Mouse (Mus musculus): Measurements from ENCODE around the gene Cfl1. TPM values are rescaled to one million over a fixed set of nuclear protein-coding genes. Genes with fewer than 3 reads are reported as not detected.

Gene Cfl1
- total RNA-seq, 2 experiments from 2014 or later: 1,767 to 1,844 TPM

DNA sequence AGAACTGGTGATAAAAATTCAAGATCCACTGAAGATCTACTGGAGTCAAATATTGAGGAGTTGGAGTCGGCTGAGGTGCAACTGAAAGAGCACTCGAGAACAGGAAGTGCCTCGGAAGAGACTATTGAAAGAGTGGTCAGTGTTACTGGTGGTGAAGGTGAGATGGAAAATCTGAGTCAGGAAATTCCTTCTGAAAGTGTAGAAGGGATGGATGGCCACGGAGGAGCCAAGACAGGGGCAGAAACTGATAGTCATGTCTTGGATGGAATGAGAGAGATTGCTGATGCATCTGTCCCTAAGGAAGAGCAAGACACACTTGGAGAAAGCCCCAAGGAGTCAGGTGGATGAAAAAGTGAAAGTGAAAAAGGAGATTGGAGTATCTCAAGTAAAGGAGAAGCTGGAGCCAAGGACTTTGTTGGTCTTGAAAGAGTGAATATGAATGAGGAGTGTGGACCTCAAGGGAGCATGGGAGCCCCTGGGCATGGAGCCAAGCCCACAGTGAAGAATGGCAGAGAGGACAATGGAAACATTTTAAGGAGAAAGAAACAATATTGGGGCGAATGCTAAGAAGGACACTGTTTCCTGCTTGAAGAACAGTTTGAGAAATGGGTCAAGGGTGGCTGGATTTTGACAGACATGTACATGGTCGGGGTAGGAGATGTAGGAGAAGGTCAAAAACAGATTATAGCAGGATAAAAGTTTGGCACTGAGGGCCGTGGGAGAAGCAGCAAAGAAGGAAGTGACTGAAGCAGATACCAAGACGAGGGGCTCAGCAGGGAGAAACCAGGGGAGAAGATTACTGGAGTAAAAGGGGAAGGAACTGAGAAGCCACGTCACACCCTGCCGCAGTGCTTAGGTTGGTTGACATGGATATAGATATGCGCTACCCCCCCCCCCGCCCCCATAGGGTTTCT lies 22.1 kb downstream of the Cfl1 start:
- no peak for DNase-seq (ENCODE audit: low spot score in 2 of 2)
- intact Hi-C loops (cut with DNase I): no loop called here

DNA sequence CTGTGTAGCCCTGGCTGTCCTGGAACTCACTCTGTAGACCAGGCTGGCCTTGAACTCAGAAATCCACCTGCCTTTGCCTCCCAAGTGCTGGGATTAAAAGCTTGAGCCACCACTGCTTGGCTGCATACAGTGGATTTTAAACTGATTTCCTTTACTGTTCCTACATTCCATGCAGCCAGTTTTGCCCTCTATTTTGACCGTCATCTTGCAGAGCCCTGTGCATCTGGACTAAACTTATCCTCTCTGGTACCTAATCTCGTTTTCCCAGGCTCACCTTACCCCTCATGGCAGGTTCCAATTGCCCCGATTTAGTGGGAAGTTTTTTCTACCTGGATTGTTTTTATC lies 22.7 kb downstream of the Cfl1 start:
- intact Hi-C loops (cut with DNase I): no loop called here
- DNase-seq (ENCODE audit: low spot score in 2 of 2): no peak

DNA sequence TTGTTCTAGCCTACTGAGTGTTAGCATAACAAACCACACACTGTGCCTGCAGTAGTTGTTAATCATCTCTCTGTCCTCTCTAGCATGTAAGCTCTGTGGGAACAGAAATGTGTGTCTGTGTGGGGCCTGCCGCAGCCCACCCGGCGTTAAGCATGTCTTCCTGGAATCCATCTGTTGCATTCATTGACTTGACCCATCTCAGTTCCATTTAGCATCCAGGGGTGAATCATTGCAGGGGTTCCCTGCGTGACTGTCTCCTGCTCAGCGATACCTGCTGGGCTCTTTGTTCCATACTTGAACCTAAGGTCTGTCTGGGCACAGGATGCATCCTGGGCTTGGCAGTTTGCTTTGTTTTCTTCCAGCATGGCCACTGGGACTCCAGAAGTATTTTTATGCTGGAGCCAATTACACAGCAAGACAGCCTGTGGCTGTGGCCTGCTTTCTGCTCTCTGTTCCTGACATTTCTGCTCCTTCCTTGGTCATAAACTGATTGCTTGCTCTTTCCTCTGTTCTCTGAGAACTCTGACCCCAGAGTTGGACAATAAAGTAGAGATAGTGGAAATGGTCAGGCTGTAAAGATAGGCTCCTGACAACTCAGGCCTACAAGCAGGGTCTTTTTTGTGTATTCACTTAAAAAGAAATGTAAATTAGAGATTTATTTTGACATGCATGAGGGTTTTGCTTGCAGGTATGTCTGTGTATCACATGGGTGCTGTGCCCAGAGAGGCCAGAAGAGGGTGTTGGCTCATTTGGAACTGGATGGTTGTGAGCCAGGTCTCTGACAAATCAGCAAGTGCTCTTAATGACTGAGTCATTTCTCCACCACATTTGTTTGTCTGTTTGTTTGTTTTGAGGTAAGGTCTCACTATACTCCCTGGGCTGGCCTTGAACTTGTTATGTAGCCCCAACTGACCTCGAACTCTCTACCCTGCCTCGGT lies 25.9 kb downstream of the Cfl1 start:
- DNase-seq (ENCODE audit: low spot score in 2 of 2): no peak
- intact Hi-C loops (cut with DNase I): no loop called here

DNA sequence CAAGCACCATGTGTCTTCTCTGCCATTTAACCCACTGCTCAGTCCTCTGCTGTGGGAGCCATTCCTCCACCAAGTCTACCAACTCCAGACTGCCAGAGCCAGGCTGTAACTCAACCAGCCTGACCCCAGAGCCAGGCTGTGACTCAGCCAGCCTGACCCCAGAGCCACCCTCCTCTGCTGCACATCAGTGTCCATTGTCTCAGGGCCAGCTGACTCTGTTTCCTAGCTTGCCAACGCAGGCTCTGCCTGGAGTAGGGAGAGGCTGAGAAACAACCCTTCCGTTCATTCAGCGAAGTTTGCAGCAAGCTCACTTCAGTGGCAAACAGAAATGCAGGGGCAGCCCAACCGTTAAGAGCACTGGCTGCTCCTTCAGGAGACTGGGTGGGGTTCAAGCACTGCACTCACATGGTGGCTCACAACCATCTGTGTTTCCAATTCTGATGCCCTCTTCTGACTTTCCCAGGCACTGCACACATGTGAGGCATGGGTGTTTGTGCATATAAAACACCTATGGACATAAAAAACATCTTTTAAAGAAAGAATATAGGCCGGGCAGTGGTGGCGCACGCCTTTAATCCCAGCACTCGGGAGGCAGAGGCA lies 26.8 kb downstream of the Cfl1 start:
- no peak for DNase-seq (ENCODE audit: low spot score in 2 of 2)
- intact Hi-C loops (cut with DNase I): no loop called here

DNA sequence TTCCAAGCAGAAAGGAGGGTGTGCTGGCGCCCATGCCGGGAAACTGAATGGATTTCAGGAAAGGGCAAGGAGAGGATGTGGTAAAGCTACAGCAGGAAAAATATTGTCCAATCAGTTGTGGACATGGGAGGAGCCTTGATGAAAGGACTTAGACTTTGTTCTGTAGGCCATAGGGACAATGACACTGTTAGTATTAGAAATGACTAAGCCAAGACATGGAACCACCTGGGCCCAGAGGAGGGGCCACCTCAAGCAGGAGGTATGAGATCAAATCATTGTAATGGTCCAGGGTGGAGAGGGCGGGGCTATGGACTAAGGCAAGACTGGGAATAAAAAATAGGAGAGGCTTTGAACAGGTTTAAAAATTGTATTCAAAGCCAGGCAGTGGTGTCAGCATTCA lies 28.5 kb downstream of the Cfl1 start:
- no peak for DNase-seq (ENCODE audit: low spot score in 2 of 2)
- intact Hi-C loops (cut with DNase I): no loop called here

DNA sequence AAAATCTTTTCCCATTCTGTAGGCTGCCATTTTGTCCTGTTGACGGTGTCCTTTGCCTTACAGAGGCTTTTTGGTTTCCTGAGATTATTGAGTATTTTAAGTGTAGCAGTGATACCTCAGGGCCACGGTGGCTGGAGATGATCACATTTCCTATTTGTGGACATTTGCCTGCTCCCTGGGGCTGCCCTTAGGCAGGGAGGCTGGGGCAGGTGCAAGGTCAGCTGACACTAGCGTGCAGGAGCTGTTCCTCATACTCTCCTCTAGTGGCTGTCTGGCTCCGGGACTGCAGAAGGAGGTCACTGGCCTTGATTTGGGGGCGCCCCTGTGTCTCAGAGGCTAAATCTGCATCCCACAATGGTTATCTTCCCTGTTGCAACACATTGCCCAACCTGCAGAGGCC lies 34.9 kb downstream of the Cfl1 start:
- intact Hi-C loops (cut with DNase I): no loop called here
- no peak for DNase-seq (ENCODE audit: low spot score in 2 of 2)

DNA sequence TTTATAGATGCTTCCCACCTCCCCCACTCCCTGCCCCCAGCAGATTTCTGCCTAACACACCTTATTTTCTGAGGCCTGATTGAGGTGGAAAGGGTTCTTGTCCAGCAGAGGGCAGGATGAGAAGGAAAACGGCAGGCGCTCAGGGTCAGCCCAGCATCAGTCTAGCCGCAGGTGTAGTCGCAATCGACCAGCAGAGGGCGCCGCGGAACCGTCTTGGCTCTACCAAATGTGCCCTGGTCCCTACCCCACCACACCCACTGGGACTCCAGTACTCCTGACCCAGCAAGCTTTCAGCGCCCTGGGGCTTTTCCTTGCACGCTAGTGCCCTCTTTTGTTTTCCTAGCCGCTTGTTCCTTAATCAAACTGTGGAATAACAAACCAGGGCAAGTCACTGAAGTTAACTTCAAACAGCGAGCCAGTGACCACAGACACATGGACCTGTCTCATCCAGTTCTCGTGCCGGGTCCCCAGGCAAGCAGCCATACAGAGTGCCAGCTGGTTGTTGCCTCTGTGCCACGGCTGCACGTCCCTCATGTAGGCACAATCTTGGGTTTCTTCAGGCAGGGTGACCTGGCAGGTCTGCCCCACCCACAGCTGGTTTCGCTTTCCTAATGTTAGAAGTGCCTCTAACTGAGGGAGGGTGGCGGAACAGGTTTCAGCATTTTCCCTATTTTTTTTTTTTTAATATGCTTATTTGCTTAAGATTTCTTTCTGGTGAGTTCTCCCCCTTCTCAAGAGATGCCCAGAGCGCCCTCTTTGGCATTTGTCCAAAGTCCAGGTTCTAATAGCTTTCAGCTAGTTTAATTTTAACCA lies 39.3 kb downstream of the Cfl1 start:
- DNase-seq (ENCODE audit: low spot score in 2 of 2): peak; percentile 91 to 93
- intact Hi-C loops (cut with DNase I): loop anchor here (1.0 kb wide), 1 partner anchor 39 kb away; the partner anchor contains the start of gene Ap5b1

DNA sequence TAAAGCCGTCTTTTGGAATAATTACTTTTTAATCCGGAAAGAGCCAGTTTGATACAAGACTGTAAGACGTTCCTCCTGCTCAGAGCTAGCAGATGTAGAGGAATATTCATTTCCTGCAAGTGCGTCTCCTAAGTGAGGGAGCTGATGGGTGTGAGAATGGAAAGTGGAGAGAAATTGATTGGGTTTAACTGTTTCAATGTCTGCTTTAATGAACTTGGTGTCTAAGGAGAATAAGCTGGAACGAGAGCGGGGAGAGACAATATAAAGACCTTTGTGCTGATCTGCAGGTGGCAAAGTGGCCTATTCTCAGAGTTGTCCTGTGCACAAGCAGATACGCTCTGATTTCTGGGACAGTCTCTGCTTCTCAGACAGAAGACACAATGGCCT lies 39.9 kb downstream of the Cfl1 start:
- no peak for DNase-seq (ENCODE audit: low spot score in 2 of 2)
- intact Hi-C loops (cut with DNase I): no loop called here

DNA sequence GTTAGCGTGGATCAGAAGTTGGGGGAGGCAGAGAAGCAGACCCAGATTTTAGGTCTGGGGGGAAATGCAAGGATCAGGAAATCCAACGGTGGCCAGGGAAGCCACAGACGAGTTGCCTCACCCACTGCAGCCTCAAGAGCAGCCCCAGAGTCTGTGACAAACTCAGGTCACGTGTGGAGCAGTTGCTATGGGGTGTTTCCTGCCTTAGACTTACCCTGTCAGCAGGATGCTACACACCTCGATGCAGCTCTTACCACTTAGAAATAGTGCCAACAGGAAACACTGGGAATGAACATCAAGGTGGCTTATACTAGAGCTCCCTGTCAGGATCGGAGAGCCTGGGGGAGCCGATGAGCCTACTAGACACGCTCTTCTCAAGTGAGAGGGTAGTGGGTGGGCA lies 42.3 kb downstream of the Cfl1 start:
- intact Hi-C loops (cut with DNase I): no loop called here
- DNase-seq (ENCODE audit: low spot score in 2 of 2): no peak

DNA sequence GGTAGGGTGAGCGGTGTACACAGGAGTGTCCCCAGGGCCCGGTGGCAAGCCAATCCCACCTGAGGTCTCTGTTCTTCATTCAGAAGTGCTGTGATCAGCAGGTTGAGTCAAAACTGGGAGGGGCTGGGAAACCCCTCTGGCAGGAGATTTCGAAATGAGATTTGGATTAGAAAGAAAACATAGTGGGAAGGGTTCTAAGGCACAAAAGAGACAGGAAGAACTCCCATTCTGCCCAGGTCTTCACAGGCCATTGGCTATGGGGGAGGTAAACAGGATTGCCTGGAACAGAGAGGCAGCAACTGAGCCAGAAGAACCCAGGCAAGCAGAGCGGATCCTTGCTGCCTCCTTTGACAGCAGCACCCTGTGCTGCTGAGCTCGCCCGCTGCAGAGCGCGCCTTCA lies 48.5 kb downstream of the Cfl1 start:
- DNase-seq (ENCODE audit: low spot score in 2 of 2): no peak
- intact Hi-C loops (cut with DNase I): no loop called here

DNA sequence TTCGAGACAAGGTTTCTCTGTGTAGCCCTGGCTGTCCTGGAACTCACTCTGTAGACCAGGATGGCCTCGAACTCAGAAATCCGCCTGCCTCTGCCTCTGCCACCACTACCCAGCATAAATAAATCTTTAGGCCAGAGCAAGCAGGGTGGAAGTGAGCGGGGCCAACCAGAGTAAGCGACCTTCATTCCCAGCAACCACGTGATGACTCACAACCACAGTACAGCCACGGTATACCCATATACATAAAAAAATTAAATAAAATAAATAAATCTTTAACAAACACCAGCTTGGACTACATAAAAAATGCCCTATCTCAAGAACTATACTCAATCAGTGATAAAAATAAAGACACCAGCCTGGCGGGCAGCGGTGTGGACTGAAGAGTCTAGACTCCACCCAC lies 53.1 kb downstream of the Cfl1 start:
- intact Hi-C loops (cut with DNase I): no loop called here
- no peak for DNase-seq (ENCODE audit: low spot score in 2 of 2)

DNA sequence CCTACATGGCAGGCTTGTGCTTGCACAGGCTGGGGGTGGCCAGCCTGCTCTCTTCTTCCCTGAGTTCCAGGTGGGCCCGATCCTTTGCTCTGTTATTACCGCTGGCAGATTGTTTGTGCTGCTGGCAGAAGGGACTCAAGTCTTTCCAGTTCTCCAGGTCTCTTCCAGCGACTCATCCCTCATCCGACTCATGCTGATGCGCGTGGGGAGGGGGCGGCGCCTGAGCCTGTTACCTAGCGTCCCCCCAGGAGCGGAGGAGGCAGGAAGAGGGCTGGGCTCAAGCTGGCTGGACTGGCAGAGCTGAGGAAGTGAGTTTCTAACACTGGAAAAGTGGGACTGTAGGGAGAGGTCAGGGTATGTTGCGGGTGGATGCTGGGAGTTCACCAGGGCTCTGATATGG lies 53.8 kb downstream of the Cfl1 start:
- no peak for DNase-seq (ENCODE audit: low spot score in 2 of 2)
- intact Hi-C loops (cut with DNase I): no loop called here

Other genes with a start within 250 kb of the Cfl1 start
- 10 to 100 TPM; 66.2 to 69.4 TPM for gene Pacs1, start 217.3 kb upstream of the Cfl1 start, total RNA-seq (2021)
- gene Sf3b2, start 195.0 kb upstream of the Cfl1 start, total RNA-seq (2021): 100 to 1,000 TPM; 192 to 194 TPM
- 100 to 1,000 TPM; 106 to 107 TPM for gene Gal3st3, start 192.1 kb upstream of the Cfl1 start, total RNA-seq (2021)
- not detected for gene Catsper1, start 154.7 kb upstream of the Cfl1 start, total RNA-seq (2021)
- 10 to 100 TPM; 15.4 to 17.9 TPM for gene Cst6, start 140.9 kb upstream of the Cfl1 start, total RNA-seq (2021)
- 10 to 100 TPM; 24.3 to 24.5 TPM for gene Eif1ad, start 123.7 kb upstream of the Cfl1 start, total RNA-seq (2021)
- 10 to 100 TPM; 91.6 to 99.4 TPM for gene Banf1, start 123.3 kb upstream of the Cfl1 start, total RNA-seq (2021)
- gene Sart1, start 101.8 kb upstream of the Cfl1 start, total RNA-seq (2021): 10 to 100 TPM; 84.0 to 85.4 TPM
- gene Tsga10ip, start 87.9 kb upstream of the Cfl1 start, total RNA-seq (2021): under 1 TPM in 1 of 2 experiments, not detected in 1; 0.29 TPM
- gene Drap1, start 65.5 kb upstream of the Cfl1 start, total RNA-seq (2021): 100 to 1,000 TPM; 168 to 192 TPM
- gene AI837181, start 65.3 kb upstream of the Cfl1 start, total RNA-seq (2021): 10 to 100 TPM; 60.8 to 63.3 TPM
- gene Fosl1, start 42.9 kb upstream of the Cfl1 start, total RNA-seq (2021): not detected
- gene Ccdc85b, start 32.6 kb upstream of the Cfl1 start, total RNA-seq (2021): 10 to 100 TPM; 25.8 to 26.3 TPM
- gene Fibp, start 29.8 kb upstream of the Cfl1 start, total RNA-seq (2021): 10 to 100 TPM; 82.9 to 86.6 TPM
- gene Ctsw, start 21.9 kb upstream of the Cfl1 start, total RNA-seq (2021): 1 to 10 TPM; 2.2 to 2.7 TPM
- gene Efemp2, start 16.5 kb upstream of the Cfl1 start, total RNA-seq (2021): 10 to 100 TPM; 14.5 to 15.9 TPM
- gene Mus81, start 2.1 kb upstream of the Cfl1 start, total RNA-seq (2021): 10 to 100 TPM; 33.7 to 37.0 TPM
- gene 1700020D05Rik, start 13.3 kb downstream of the Cfl1 start, total RNA-seq (2021): 1 to 10 TPM; 5.9 to 6.0 TPM
- gene Snx32, start 20.1 kb downstream of the Cfl1 start, total RNA-seq (2021): 10 to 100 TPM; 78.7 to 83.6 TPM
- gene Ovol1, start 70.2 kb downstream of the Cfl1 start, total RNA-seq (2021): not detected
- 1 to 10 TPM; 7.4 to 8.2 TPM for gene Ap5b1, start 77.6 kb downstream of the Cfl1 start, total RNA-seq (2021)
- gene Rnaseh2c, start 111.4 kb downstream of the Cfl1 start, total RNA-seq (2021): 10 to 100 TPM; 83.1 to 98.5 TPM
- 10 to 100 TPM; 76.1 to 81.7 TPM for gene Kat5, start 119.8 kb downstream of the Cfl1 start, total RNA-seq (2021)
- 10 to 100 TPM; 22.0 to 23.9 TPM for gene Rela, start 147.0 kb downstream of the Cfl1 start, total RNA-seq (2021)
- gene Sipa1, start 173.3 kb downstream of the Cfl1 start, total RNA-seq (2021): 10 to 100 TPM; 23.9 to 24.4 TPM
- gene Map3k11, start 198.3 kb downstream of the Cfl1 start, total RNA-seq (2021): 10 to 100 TPM; 12.6 to 15.9 TPM
- 10 to 100 TPM; 63.6 to 65.1 TPM for gene Pcnx3, start 198.5 kb downstream of the Cfl1 start, total RNA-seq (2021)
- gene Kcnk7, start 213.9 kb downstream of the Cfl1 start, total RNA-seq (2021): not detected
- gene Ehbp1l1, start 235.9 kb downstream of the Cfl1 start, total RNA-seq (2021): 10 to 100 TPM; 36.6 to 37.7 TPM
- gene Fam89b, start 239.2 kb downstream of the Cfl1 start, total RNA-seq (2021): 10 to 100 TPM; 38.7 to 39.2 TPM

Data from left cerebral cortex, postnatal 14 days (tissue).